Mouse (Mus musculus) mammary gland, adult 2 months (tissue): ENCODE data around the gene 3830403N18Rik. TPM values are rescaled to one million over a fixed set of nuclear protein-coding genes. Genes with fewer than 3 reads are reported as not detected.

Experiments
- polyA plus RNA-seq: library from polyadenylated mRNA; depleted of rRNA; stranded (reverse); fragments of >200 nt; gene quantifications from 2 replicates; pipeline ENCODE4 v1.2.3, GENCODE M21; 2012; ENCODE audit warnings: low replicate concordance; rRNA removed

3830403N18Rik gene
- not detected in 2 replicates for polyA plus RNA-seq

DNA sequence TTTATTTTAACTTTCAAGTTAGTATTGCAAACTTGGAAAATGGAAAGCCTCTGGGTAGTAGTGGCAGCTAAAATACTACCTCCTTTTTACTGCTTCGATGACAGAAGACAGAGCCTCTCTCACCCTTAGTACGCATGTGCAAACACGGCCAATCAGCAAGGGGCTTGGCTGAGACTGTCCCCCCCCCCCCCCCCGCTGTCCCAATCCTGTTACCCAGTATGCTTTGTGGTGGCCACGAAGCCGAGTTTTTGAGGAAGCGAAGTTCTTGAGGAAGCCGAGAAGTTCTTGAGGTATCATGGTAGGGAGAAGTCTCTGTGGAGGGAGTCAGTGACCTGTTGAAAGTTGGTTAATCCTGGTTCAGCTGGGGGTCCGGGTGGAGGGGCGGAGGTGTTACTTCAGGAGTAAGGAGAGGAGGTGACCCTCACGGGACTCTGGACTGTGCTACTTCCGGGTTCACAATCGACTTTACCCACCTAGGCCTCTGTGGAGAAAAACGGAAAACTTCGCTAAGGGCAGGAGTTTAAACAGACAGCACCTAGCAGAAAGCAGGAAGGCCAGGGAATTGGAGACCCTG lies at the start of gene 3830403N18Rik:
Gene 3830403N18Rik, plus strand, starts transcription at position 237 of the 574 bp plus-strand sequence.

Other genes with a start within 250 kb of the 3830403N18Rik start
- not detected in 2 replicates for gene Gm773, start 76.3 kb downstream of the 3830403N18Rik start, polyA plus RNA-seq
- 0.36 and 1.4 TPM in 2 replicates for gene Zfp449, start 209.8 kb downstream of the 3830403N18Rik start, polyA plus RNA-seq
- 1.1 and 2.0 TPM in 2 replicates for gene Smim10l2a, start 238.0 kb downstream of the 3830403N18Rik start, polyA plus RNA-seq